Mouse (Mus musculus): ENCODE results near the gene Ifitm6.
"Not testable (repeated sequence)": the region's sequence is repeated elsewhere in the genome, so short reads cannot be mapped to it uniquely, and the experiment has no call there.

Ifitm6 gene

GRCm38 (mm10) chr7:141042539-141042938 is 24.8 kb upstream of the Ifitm6 start:
- no peak for DNase-seq (ENCODE audit: extremely low read depth, insufficient read length, low spot score)

- peak; percentile 54 for DNase-seq (ENCODE audit: extremely low read depth, insufficient read length, low spot score)
Observed at GRCm38 (mm10) chr7:141041661-141042060, 23.9 kb upstream of the Ifitm6 start.

- no peak for DNase-seq (ENCODE audit: extremely low read depth, insufficient read length, low spot score)
Observed at GRCm38 (mm10) chr7:141040867-141041606, 23.3 kb upstream of the Ifitm6 start.

GRCm38 (mm10) chr7:141039386-141040107 is 21.8 kb upstream of the Ifitm6 start:
- DNase-seq (ENCODE audit: extremely low read depth, insufficient read length, low spot score) = no peak

- DNase-seq (ENCODE audit: extremely low read depth, insufficient read length, low spot score) = no peak
Observed at GRCm38 (mm10) chr7:141038090-141039032, 20.6 kb upstream of the Ifitm6 start.

GRCm38 (mm10) chr7:141036624-141037023 is 18.9 kb upstream of the Ifitm6 start:
- DNase-seq (ENCODE audit: extremely low read depth, insufficient read length, low spot score) = not testable (repeated sequence)

- no peak for DNase-seq (ENCODE audit: extremely low read depth, insufficient read length, low spot score)
Observed at GRCm38 (mm10) chr7:141032458-141033167, 14.9 kb upstream of the Ifitm6 start.

GRCm38 (mm10) chr7:141030390-141030789 is 12.7 kb upstream of the Ifitm6 start:
- no peak for DNase-seq (ENCODE audit: extremely low read depth, insufficient read length, low spot score)

GRCm38 (mm10) chr7:141028831-141029230 is 11.1 kb upstream of the Ifitm6 start, which contains the start of gene Gm17387:
TSS of gene Gm17387 (plus strand) at chr7:141029131.
- no peak for DNase-seq (ENCODE audit: extremely low read depth, insufficient read length, low spot score)

GRCm38 (mm10) chr7:141026740-141027098 is 9.0 kb upstream of the Ifitm6 start:
- DNase-seq (ENCODE audit: extremely low read depth, insufficient read length, low spot score) = no peak

GRCm38 (mm10) chr7:141026097-141026739 is 8.5 kb upstream of the Ifitm6 start:
- no peak for DNase-seq (ENCODE audit: extremely low read depth, insufficient read length, low spot score)

GRCm38 (mm10) chr7:141024865-141025838 is 7.4 kb upstream of the Ifitm6 start:
- DNase-seq (ENCODE audit: extremely low read depth, insufficient read length, low spot score) = no peak

- no peak for DNase-seq (ENCODE audit: extremely low read depth, insufficient read length, low spot score)
Observed at GRCm38 (mm10) chr7:141021489-141022449, 4.0 kb upstream of the Ifitm6 start.

GRCm38 (mm10) chr7:141019028-141019427 is 1.3 kb upstream of the Ifitm6 start:
- DNase-seq (ENCODE audit: extremely low read depth, insufficient read length, low spot score) = no peak

- DNase-seq (ENCODE audit: extremely low read depth, insufficient read length, low spot score) = no peak
Observed at GRCm38 (mm10) chr7:141016707-141017697, 722 bp downstream of the Ifitm6 start.

GRCm38 (mm10) chr7:141011238-141011770 is 6.4 kb downstream of the Ifitm6 start:
- no peak for DNase-seq (ENCODE audit: extremely low read depth, insufficient read length, low spot score)

Data from 3134 (cell line).